Mouse (Mus musculus): ENCODE measurements around the gene Speer4e.
"Not testable (repeated sequence)": the region's sequence is repeated elsewhere in the genome, so short reads cannot be mapped to it uniquely, and the experiment has no call there.

- TF ChIP-seq CTCF, EP300 (IDR thresholded peaks at IDR 0.05; ENCODE audit: low read depth): not testable (repeated sequence)
Observed at GRCm38 (mm10) chr5:14945524-14945923, 7.3 kb upstream of the Speer4e start.

All from liver, postnatal 0 days (tissue).